Mouse (Mus musculus) c-Kit-negative CD71-positive TER-119-positive erythroid progenitor cells, embryonic 14.5 days (primary cell): ENCODE results near the gene Insyn1.

ENCODE experiments used
- DNase-seq: peaks from one replicate; pipeline ENCODE4 v3.0.0-alpha.2; 2013; ENCODE audit warnings: low read depth, low spot score

Gene Insyn1

GRCm38 (mm10) chr9:58487076-58487475 lies 1.3 kb upstream of the Insyn1 start:
- DNase-seq = no peak

DNA sequence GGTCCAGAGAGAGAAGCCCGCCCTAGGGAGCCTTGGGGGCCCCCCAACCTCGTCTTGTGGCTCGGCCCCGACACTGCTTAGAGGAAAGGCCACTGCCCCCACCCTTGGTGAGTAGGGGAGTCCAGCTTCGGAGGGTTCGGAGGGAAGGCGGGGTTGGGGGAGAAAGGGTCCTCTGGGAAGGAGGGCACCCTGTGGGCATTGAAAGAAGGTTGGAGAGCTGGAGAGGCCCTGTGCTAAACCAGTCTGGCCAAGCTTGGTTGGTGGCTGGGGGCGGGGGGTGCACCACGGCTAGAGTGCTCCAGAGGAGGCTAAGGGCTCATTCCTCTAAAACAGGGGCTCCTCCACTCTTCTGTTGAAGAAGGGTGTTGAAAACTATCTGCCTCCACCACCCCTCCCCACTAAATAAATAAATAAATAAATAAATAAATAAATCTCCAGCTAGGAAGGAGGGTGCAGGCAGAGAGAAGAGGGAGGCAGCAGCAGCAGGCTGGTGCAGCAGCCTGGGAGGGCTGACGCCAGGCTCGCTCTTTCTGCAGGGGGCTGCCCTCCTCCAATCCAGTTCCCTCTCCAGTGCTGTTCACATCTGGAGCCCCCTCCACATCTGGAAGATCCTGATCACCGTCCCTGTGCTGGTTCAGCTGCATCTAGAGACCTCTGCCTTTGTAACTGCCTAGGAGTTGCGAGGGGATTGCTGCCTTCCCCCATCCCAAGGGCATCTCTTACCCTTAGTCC lies 896 bp downstream of the Insyn1 start:
- no peak for DNase-seq

GRCm38 (mm10) chr9:58489865-58490165 lies 1.4 kb downstream of the Insyn1 start:
- no peak for DNase-seq

DNA sequence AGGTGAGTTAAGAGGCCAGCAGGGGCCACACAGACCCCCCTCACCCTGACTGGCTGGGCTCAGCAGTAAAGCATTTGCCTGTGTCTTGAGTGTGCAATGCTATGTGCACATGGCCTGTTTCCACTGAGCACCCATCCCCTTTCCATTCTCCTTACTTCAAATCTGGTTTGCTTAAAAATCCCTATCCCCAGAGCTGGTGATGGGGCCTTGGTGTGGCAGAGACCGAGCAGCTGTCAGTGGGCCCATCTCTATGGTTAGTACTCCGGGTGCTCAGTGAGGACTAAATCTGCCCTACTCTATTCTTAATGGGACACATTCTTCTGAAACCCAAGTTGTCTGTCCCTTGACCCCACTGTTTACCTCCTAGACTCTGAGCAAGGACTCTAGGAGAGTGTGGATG lies 2.0 kb downstream of the Insyn1 start:
- no peak for DNase-seq

DNA sequence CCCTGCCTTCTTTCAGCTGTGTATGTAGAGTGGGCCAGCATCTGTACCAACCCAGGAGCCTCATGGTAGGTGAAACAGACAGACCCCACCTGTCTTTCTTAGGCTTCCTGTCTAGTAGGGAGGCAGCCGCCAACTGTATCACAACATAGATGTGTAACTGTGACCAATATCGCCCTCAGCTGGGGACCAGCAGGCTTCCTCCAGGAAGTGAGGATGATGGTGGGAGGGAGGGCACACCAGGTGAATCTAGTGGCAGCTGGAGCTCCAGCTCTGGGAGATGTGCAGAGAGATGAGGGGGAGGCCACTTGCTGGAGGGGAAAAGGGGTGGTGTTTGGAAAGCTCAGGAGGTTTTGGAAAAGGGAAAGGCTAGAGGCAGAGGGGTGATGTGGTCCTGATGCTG lies 6.6 kb downstream of the Insyn1 start:
- DNase-seq = no peak

- no peak for DNase-seq
These were observed 8.2 kb downstream of the Insyn1 start for GRCm38 (mm10) chr9:58496470-58497182.

DNA sequence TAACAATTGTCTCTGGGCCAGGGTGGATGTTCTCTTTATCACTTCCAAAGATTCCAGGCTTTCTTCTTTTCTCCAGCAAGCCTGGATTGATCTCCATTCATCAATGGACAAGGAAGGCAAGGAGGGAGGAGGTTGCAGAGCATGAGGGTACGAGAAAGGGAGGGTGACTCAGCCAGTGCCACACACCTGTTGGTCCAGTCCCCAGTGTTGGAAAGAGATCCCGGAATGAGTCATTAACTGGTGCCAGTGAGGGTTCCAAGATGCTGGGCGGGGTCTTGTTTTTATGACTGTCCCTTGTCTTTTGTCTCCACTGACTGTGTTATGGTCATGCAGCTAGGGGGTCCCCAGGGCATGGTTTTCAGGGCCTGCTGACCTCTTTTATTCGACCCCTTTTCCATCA lies 9.5 kb downstream of the Insyn1 start:
- DNase-seq = no peak

DNA sequence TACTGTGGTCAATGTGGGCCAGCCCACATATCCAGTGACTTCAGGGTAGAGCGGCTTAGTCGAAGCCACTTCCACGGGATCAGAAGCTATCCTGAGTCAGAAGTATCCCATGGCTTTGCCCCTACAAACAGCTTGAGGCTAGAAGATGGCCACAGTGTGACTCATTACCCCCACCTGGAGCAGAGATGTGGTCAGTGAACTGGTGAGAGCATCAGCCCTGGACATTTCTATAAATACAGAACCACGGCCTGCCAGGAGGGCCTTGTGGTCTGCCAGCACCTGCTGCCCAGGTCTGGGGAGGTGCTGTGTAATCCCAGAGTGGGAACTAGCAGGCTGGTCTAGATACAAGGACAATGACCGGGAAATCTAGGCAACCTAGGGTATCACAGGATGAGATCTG lies 12.5 kb downstream of the Insyn1 start:
- DNase-seq = no peak

DNA sequence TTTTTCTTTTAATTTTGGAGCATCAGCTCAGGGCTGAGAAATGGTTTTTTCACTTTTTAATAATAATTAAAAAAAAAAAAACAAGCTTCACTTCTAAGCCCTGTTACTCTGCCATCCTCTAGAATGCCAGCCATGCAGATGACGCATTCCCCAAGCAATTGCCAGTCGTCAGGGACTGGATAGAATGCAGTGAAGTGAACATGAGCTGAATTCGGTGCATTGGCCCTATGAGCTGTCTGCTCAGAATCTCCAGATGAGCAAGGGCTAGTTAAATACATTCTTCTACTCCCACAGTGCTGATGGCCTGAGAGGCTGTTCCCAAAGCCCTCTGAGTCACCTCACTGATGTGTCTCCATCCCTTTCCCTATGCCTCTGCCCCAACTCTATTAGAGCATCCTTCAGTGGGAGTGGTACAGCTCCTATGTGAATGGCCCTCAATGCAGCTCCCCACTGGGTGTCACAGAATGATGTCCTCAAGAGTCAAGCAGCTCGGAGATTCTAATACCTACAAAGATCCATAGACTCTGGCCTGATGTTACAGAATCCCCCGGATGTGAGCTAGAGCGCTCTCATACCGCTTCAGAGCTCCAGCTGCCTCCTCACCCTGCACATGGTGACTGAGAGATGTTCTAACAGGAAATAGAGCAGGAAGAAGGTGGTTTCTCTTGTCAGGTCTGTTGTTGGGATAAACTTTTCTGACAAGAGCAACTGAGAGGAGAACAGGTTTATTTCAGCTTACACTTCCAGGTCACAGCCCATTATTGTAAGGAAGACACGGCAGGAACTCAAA lies 19.0 kb downstream of the Insyn1 start:
- no peak for DNase-seq

GRCm38 (mm10) chr9:58510452-58510851 lies 22.0 kb downstream of the Insyn1 start:
- DNase-seq = no peak

- no peak for DNase-seq
These were observed 25.3 kb downstream of the Insyn1 start for GRCm38 (mm10) chr9:58513749-58514148.

DNA sequence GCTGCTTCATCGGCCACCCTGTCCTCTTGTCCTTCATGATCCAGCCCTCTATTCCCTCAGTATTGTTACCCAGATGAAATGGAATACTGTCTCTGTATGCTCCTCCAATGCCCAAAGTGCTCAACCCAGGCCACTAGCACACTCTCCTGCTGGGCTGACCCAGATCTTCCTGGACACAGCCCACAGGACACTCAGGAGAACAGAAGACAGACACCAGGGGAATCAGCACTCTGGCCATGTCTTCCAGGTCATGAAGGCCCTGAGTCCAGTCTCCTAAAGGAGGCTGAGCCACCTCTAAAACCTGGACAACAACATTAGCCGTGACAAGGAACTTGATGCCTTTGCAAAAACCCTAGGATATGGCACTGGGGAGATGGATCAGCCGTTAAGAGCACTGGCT lies 28.1 kb downstream of the Insyn1 start:
- DNase-seq = no peak

DNA sequence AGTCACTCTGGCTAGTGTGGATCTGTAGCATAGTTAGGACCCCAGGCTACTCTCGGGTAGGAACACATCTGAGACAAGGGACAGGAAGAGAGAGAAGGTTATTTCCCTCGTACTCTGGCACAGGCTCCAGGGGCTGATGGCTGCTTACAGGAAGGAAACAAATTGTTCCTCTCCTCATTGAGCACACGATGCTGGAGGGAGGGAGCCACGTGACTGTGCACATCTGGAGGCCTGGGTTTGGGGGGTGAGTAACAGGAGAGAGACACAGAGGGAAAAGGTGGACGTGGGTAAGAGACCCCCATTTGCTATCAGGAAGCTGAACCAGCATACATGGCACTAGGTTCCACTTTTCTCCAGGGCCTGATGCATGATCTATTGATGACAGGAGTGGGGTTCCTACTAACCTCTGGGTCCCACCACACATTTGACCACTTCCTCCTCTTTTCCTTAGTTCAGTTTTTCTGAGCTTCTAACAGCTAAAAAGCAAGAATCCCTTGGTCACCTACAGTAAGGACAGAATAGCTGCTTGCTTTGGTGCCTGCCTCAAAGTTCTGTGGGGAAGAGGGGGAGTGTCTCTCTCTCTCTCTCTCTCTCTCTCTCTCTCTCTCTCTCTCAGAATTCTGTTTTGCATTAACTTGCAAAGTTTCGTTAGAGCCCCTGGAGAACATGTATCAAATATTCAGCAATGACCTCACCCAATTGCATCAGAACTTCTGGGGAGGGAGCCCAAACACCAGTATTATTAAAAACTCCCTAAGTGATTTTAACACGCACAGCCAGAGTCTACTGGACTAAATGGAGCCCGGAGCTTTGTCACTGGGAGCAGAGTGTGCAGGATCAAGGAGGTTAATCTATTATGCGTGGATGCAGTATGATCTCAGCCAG lies 29.7 kb downstream of the Insyn1 start:
- no peak for DNase-seq

GRCm38 (mm10) chr9:58519953-58520352 lies 31.6 kb downstream of the Insyn1 start:
- DNase-seq = no peak

DNA sequence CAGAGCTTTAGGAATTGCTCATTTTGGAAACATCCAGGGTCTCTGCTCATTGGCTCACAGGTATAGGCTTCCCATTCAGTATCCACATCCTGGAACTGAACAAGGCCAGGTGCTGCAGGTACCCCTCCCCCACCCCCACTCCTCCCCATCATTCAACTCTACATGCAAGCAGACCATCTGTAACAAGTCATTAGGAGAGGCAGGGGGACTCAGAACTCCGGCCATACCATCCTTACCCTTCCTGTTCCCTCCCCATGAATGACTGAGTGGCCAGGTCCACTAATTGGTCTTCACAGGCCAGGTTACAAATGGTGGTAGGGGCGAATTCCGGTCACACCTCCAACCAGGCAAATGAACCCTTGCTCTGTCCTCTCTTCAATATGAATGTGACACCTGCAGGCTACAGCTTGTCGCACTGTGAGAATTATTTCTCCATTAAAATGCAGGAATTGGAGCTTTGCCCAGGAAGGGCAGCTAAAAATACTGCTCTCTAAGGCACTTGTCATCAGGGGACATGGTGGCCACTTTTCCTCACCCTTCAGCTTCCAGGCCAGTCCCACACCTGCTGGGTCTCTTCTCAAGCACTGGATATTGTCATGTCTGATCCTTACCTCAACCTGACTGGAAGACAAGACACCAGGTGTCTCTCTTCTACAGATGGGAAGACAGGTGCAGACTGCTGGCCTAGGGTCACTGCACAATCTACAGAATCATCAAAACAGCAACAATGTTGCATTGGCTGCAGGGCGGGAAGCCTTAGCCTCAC lies 32.6 kb downstream of the Insyn1 start:
- DNase-seq = no peak

DNA sequence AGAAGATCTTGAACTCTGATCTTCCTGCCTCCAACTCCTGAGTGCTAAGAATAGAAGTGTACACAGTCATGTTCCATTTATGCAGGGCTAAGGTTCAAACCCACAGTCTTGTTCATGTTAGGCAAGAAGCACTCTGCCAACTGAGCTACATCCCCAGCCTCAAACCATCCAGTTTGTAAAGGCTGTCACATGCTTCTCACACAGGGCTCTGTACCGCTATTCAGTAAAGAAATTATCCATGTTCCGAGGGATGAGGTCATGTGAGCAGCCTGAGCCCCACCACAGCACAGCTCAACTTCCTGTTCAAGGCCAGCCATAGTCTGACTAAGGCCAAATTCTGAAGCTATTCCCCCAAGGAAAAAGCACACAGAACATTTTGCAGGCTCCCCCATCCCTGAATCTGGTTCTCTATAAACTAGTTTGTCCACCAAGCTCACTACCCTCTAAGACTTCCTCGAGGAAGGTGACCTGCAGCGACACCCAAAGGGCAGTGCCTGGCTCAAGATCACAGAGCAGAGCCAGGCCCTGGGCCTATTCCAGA lies 33.5 kb downstream of the Insyn1 start:
- no peak for DNase-seq

GRCm38 (mm10) chr9:58525108-58525507 lies 36.7 kb downstream of the Insyn1 start:
- DNase-seq = no peak

DNA sequence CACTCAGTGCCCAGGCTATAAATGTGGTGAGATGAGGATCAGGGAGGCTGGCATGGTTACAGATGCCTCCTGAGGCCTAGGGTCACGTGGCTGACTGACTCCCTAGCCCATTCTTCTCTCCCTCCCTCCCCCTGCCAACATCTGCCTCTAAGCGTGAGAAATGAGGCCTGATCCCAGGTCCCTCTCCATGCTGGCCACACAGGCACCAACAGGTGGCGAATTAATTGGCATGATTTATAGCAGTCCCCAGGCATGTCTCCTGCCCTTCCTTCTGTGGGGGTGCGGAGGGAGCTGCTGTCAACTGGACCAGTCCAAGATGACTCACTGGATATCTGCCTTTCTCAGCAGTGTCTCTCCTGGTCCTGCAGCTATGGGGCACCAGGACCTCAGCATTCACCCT lies 39.4 kb downstream of the Insyn1 start:
- DNase-seq = no peak

- DNase-seq = no peak
These were observed 42.0 kb downstream of the Insyn1 start for GRCm38 (mm10) chr9:58530407-58530806.

DNA sequence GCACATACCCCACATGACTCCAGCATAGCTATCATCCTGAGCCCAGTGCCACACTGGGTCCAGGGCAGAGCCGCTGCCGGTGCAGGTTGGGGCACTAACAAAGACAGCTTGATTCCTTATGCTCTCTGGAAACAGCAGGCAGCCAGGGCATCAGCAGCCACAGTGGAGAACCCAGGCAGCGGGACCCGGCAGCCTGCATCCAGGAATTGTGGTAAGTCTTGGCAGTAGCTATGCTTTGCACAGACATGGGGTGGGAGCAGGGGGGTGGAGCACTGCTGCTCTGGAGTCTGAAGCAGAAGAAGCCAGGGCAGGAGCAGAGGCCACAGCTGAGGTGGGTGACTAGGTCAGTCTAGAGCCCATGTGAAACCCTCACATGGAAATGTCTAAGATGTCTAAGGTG lies 43.8 kb downstream of the Insyn1 start:
- DNase-seq = no peak

- DNase-seq = no peak
These were observed 44.9 kb downstream of the Insyn1 start for GRCm38 (mm10) chr9:58533322-58533721.
